ENCODE assay signal across 15 mouse cellular contexts in the genomic region with DNA sequence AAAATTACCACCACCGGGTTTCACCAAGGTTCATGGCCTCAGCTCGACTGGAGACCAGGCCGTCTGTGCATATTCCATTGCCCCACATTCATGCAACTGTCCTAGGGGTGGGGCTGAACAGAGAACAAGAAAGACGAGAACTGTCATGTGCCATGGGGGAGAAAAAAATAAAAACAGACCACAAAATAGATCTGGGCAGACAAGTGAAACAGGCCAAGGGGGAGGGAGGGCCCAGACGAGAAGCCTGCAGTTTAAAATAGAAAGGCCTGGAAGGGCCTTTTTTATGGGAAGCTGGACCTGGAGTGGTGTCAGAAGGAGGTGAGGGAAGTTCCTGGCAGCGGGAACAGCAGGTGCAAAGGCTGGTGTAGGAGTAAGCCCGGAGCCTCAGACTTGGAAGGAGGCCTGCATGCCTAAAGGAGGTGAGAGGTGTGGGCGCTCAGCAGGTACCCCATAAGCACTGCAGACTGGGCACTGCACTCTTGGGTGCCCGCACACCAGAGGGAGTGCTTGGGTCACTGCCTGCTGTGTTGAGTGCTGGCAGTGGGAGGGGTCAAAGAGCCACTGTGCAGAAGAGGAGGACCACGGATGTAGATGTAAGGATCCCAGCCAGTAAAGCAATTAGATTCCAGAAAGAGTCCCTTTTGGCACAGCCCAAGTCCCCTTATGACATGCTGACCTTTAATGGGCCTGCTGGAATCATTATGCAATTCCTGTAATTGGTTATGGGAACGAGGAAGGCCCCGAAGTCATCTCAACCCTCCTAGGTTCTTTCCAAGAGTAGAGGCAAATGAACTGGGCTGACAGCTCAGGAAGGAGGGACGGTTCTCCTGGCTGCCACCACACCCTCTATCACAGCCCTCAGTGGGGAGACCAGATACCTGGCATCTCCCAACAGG. TPM values are rescaled to one million over a fixed set of nuclear protein-coding genes. Genes with fewer than 3 reads are reported as not detected.
A peak's percentile ranks its signal among the peaks of the same experiment; 100 is the strongest.
DNase-seq lines count a peak whose midpoint lies in the region; ATAC-seq and TF ChIP-seq lines count a peak whose summit lies in the region.
"Had no signal": no experiment of that assay in that cellular context is flagged by ENCODE, and none has a peak within 500 bp of the region (broad histone marks: within the 10 kb centered on the region; RNA-seq: fewer than 3 reads in every experiment).

No protein-coding gene starts in this region.

- peak overlapping the region; percentile 40; the same call in 1 of the 2 replicates for H3K9ac ChIP-seq in heart, embryonic 13.5 days
- no peak overlapping the region for H3K9ac ChIP-seq in kidney, postnatal 0 days (ENCODE audit: low read depth, low read length)
- no peak overlapping the region for H3K9ac ChIP-seq in kidney, embryonic 15.5 days
- H3K9ac ChIP-seq in embryonic facial prominence, embryonic 14.5 days (ENCODE audit: low read depth, low read length) = no peak overlapping the region
- 0 out of 2 replicates have a peak overlapping the region, but pooled peaks have one; percentile 43 for H3K9ac ChIP-seq in limb, embryonic 13.5 days
- H3K9ac ChIP-seq: hindbrain, embryonic 15.5 days; liver, embryonic 15.5 days had no signal

- no peak; the same call in 1 of the 2 replicates for ATAC-seq in heart, embryonic 13.5 days (ENCODE audit: extremely low read depth, insufficient number of reproducible peaks, low FRiP score, low TSS enrichment)
- no peak for ATAC-seq in kidney, postnatal 0 days (replicated peaks; ENCODE audit: low FRiP score, low read depth)
- no peak for ATAC-seq in kidney, embryonic 15.5 days (replicated peaks; ENCODE audit: low FRiP score)
- no peak for ATAC-seq in embryonic facial prominence, embryonic 14.5 days (ENCODE audit: low read depth)
- no peak for ATAC-seq in limb, embryonic 13.5 days (ENCODE audit: low FRiP score, low read depth)
- ATAC-seq: activated CD4-positive, CD25-positive, alpha-beta regulatory T cell, adult 4 months had no signal

- DNase-seq in heart, postnatal 25 days (ENCODE audit: low spot score) = no peak
- DNase-seq in kidney, postnatal 0 days (ENCODE audit: low spot score) = no peak
- DNase-seq in embryonic facial prominence, embryonic 14.5 days (ENCODE audit: low spot score) = peak; percentile 32
- DNase-seq in cerebellum, adult 9-10 months = no peak
- DNase-seq: cerebellum, adult 2 months; layer of hippocampus, adult 9-11 months; right cerebral cortex, postnatal 25 days; thymus, postnatal 36 days had no signal

- peak overlapping the region; percentile 88 for H3K27ac ChIP-seq in heart, embryonic 13.5 days (replicated peaks)
- no peak overlapping the region for H3K27ac ChIP-seq in kidney, postnatal 0 days
- H3K27ac ChIP-seq in kidney, embryonic 15.5 days = no peak overlapping the region
- no peak overlapping the region for H3K27ac ChIP-seq in embryonic facial prominence, embryonic 14.5 days (replicated peaks; ENCODE audit: low read depth, low read length)
- H3K27ac ChIP-seq in limb, embryonic 13.5 days = 0 out of 2 replicates have a peak overlapping the region, but pooled peaks have one; percentile 45
- H3K27ac ChIP-seq: hindbrain, embryonic 15.5 days; liver, embryonic 15.5 days had no signal

- intact Hi-C loops in heart, postnatal 25 days (cut with DNase I) = no loop called here

- H3K9me3 ChIP-seq in heart, embryonic 13.5 days = no peaks in the 10 kb centered on the region
- no peaks in the 10 kb centered on the region for H3K9me3 ChIP-seq in kidney, postnatal 0 days (replicated peaks; ENCODE audit: low read length)
- H3K9me3 ChIP-seq in kidney, embryonic 15.5 days (replicated peaks) = no peaks in the 10 kb centered on the region
- no peaks in the 10 kb centered on the region for H3K9me3 ChIP-seq in embryonic facial prominence, embryonic 14.5 days (ENCODE audit: control insufficient read depth, low read length)
- no peaks in the 10 kb centered on the region for H3K9me3 ChIP-seq in limb, embryonic 13.5 days
- H3K9me3 ChIP-seq: hindbrain, embryonic 15.5 days; liver, embryonic 15.5 days had no signal

- peak overlapping the region; percentile 33 for H3K4me2 ChIP-seq in heart, embryonic 13.5 days
- H3K4me2 ChIP-seq in kidney, postnatal 0 days (ENCODE audit: low read length) = no peak overlapping the region
- H3K4me2 ChIP-seq in kidney, embryonic 15.5 days = no peak overlapping the region
- no peak overlapping the region for H3K4me2 ChIP-seq in embryonic facial prominence, embryonic 14.5 days (ENCODE audit: low read depth, low read length)
- peak overlapping the region; percentile 38; the same call in 1 of the 2 replicates for H3K4me2 ChIP-seq in limb, embryonic 13.5 days (replicated peaks)
- H3K4me2 ChIP-seq: hindbrain, embryonic 15.5 days; liver, embryonic 15.5 days had no signal

- H3K36me3 ChIP-seq in heart, embryonic 13.5 days = no peaks in the 10 kb centered on the region
- no peaks in the 10 kb centered on the region for H3K36me3 ChIP-seq in kidney, postnatal 0 days (ENCODE audit: insufficient read depth, low read length)
- no peaks in the 10 kb centered on the region for H3K36me3 ChIP-seq in kidney, embryonic 15.5 days
- no peaks in the 10 kb centered on the region for H3K36me3 ChIP-seq in embryonic facial prominence, embryonic 14.5 days (ENCODE audit: control insufficient read depth, insufficient read depth, low read length)
- H3K36me3 ChIP-seq in limb, embryonic 13.5 days = no peaks in the 10 kb centered on the region
- H3K36me3 ChIP-seq: hindbrain, embryonic 15.5 days; liver, embryonic 15.5 days had no signal

- H3K4me1 ChIP-seq in heart, embryonic 13.5 days = peaks cover 28% of the 10 kb centered on the region
- no peaks in the 10 kb centered on the region for H3K4me1 ChIP-seq in kidney, postnatal 0 days (replicated peaks; ENCODE audit: insufficient read depth, low read length)
- peaks cover 11% of the 10 kb centered on the region for H3K4me1 ChIP-seq in kidney, embryonic 15.5 days
- 0 out of 2 replicates have a peak, but pooled peaks cover 6% of the 10 kb centered on the region for H3K4me1 ChIP-seq in embryonic facial prominence, embryonic 14.5 days (ENCODE audit: control insufficient read depth, insufficient read depth, low read length)
- H3K4me1 ChIP-seq in limb, embryonic 13.5 days = peaks cover 16% of the 10 kb centered on the region
- H3K4me1 ChIP-seq: liver, embryonic 15.5 days had no signal

- no peak overlapping the region for H3K4me3 ChIP-seq in heart, embryonic 13.5 days
- no peak overlapping the region for H3K4me3 ChIP-seq in kidney, postnatal 0 days (replicated peaks; ENCODE audit: low read depth, low read length)
- H3K4me3 ChIP-seq in kidney, embryonic 15.5 days (replicated peaks) = no peak overlapping the region
- H3K4me3 ChIP-seq in embryonic facial prominence, embryonic 14.5 days (ENCODE audit: low read depth, low read length) = no peak overlapping the region
- no peak overlapping the region for H3K4me3 ChIP-seq in limb, embryonic 13.5 days
- H3K4me3 ChIP-seq: hindbrain, embryonic 15.5 days; liver, embryonic 15.5 days had no signal

- H3K27me3 ChIP-seq in heart, embryonic 13.5 days (replicated peaks) = peaks cover 49% of the 10 kb centered on the region
- no peaks in the 10 kb centered on the region for H3K27me3 ChIP-seq in kidney, postnatal 0 days (ENCODE audit: insufficient read depth, low read length)
- H3K27me3 ChIP-seq in kidney, embryonic 15.5 days = peaks cover 20% of the 10 kb centered on the region; the same call in 1 of the 2 replicates
- no peaks in the 10 kb centered on the region for H3K27me3 ChIP-seq in embryonic facial prominence, embryonic 14.5 days (replicated peaks; ENCODE audit: control insufficient read depth, insufficient read depth, low read length)
- peaks cover 27% of the 10 kb centered on the region for H3K27me3 ChIP-seq in limb, embryonic 13.5 days
- H3K27me3 ChIP-seq: hindbrain, embryonic 15.5 days had no signal

- WGBS in heart, embryonic 13.5 days = 41% methylated on average over 13 of the region's 13 CpGs
- 58% methylated on average over 13 of the region's 13 CpGs for WGBS in kidney, postnatal 0 days
- 63% methylated on average over 13 of the region's 13 CpGs for WGBS in kidney, embryonic 15.5 days
- 48% methylated on average over 13 of the region's 13 CpGs for WGBS in embryonic facial prominence, embryonic 14.5 days
- 46% methylated on average over 13 of the region's 13 CpGs for WGBS in limb, embryonic 13.5 days

- TF ChIP-seq CTCF in kidney, postnatal 0 days (IDR thresholded peaks at IDR 0.05; ENCODE audit: low read depth) = peak; percentile 13; the same call in 1 of the 2 replicates

RNA-seq across cellular contexts. Expression of gene Card14, which starts 0.6 kb away (rescaled TPM):
- polyA plus RNA-seq in heart, embryonic 13.5 days (2015; fragmentation: Nextera tagmentation; extraction: Ambion mirVana) = 0.36 and 0.37 TPM in 2 replicates
- total RNA-seq in heart, postnatal 25 days (2021) = under 1 TPM; 0.08 to 0.10 TPM
- polyA plus RNA-seq in kidney, postnatal 0 days (2015; fragmentation: Nextera tagmentation; extraction: Ambion mirVana) = 0.99 and 1.2 TPM in 2 replicates
- polyA plus RNA-seq in kidney, embryonic 15.5 days (2015; fragmentation: Nextera tagmentation; extraction: Ambion mirVana) = 0.23 and 0.46 TPM in 2 replicates
- 0.93 and 1.4 TPM in 2 replicates for polyA plus RNA-seq in embryonic facial prominence, embryonic 14.5 days (2014; fragmentation: Nextera tagmentation; extraction: Ambion mirVana)
- 0.42 and 0.88 TPM in 2 replicates for polyA plus RNA-seq in limb, embryonic 13.5 days (2015; fragmentation: Nextera tagmentation; extraction: Ambion mirVana)
- polyA plus RNA-seq: forebrain, embryonic 11.5 days had no signal

RNA-seq across cellular contexts. Expression of gene Eif4a3, which starts 7.1 kb away (rescaled TPM):
- 281 and 304 TPM in 2 replicates for polyA plus RNA-seq in heart, embryonic 13.5 days (2015; fragmentation: Nextera tagmentation; extraction: Ambion mirVana)
- total RNA-seq in heart, postnatal 25 days (2021) = 10 to 100 TPM; 64.8 to 67.6 TPM
- polyA plus RNA-seq in kidney, postnatal 0 days (2015; fragmentation: Nextera tagmentation; extraction: Ambion mirVana) = 260 and 285 TPM in 2 replicates
- 383 and 393 TPM in 2 replicates for polyA plus RNA-seq in kidney, embryonic 15.5 days (2015; fragmentation: Nextera tagmentation; extraction: Ambion mirVana)
- polyA plus RNA-seq in embryonic facial prominence, embryonic 14.5 days (2014; fragmentation: Nextera tagmentation; extraction: Ambion mirVana) = 298 and 322 TPM in 2 replicates
- polyA plus RNA-seq in limb, embryonic 13.5 days (2015; fragmentation: Nextera tagmentation; extraction: Ambion mirVana) = 386 and 387 TPM in 2 replicates

RNA-seq across cellular contexts. Expression of gene Gaa, which starts 39.3 kb away (rescaled TPM):
- polyA plus RNA-seq in heart, embryonic 13.5 days (2015; fragmentation: Nextera tagmentation; extraction: Ambion mirVana) = 103 and 104 TPM in 2 replicates
- 10 to 100 TPM; 69.6 to 73.2 TPM for total RNA-seq in heart, postnatal 25 days (2021)
- 64.6 and 68.5 TPM in 2 replicates for polyA plus RNA-seq in kidney, postnatal 0 days (2015; fragmentation: Nextera tagmentation; extraction: Ambion mirVana)
- polyA plus RNA-seq in kidney, embryonic 15.5 days (2015; fragmentation: Nextera tagmentation; extraction: Ambion mirVana) = 53.9 and 64.8 TPM in 2 replicates
- polyA plus RNA-seq in embryonic facial prominence, embryonic 14.5 days (2014; fragmentation: Nextera tagmentation; extraction: Ambion mirVana) = 82.0 and 89.4 TPM in 2 replicates
- 67.1 and 69.9 TPM in 2 replicates for polyA plus RNA-seq in limb, embryonic 13.5 days (2015; fragmentation: Nextera tagmentation; extraction: Ambion mirVana)

RNA-seq across cellular contexts. Expression of gene Sgsh, which starts 48.3 kb away (rescaled TPM):
- 5.7 and 6.9 TPM in 2 replicates for polyA plus RNA-seq in heart, embryonic 13.5 days (2015; fragmentation: Nextera tagmentation; extraction: Ambion mirVana)
- total RNA-seq in heart, postnatal 25 days (2021) = 1 to 10 TPM; 4.8 to 5.1 TPM
- polyA plus RNA-seq in kidney, postnatal 0 days (2015; fragmentation: Nextera tagmentation; extraction: Ambion mirVana) = 9.8 and 10.1 TPM in 2 replicates
- polyA plus RNA-seq in kidney, embryonic 15.5 days (2015; fragmentation: Nextera tagmentation; extraction: Ambion mirVana) = 6.6 and 8.9 TPM in 2 replicates
- polyA plus RNA-seq in embryonic facial prominence, embryonic 14.5 days (2014; fragmentation: Nextera tagmentation; extraction: Ambion mirVana) = 7.2 and 7.3 TPM in 2 replicates
- polyA plus RNA-seq in limb, embryonic 13.5 days (2015; fragmentation: Nextera tagmentation; extraction: Ambion mirVana) = 7.4 and 8.8 TPM in 2 replicates

RNA-seq across cellular contexts. Expression of gene Slc26a11, which starts 48.3 kb away (rescaled TPM):
- 9.3 and 10.4 TPM in 2 replicates for polyA plus RNA-seq in heart, embryonic 13.5 days (2015; fragmentation: Nextera tagmentation; extraction: Ambion mirVana)
- 1 to 10 TPM; 2.3 to 2.8 TPM for total RNA-seq in heart, postnatal 25 days (2021)
- polyA plus RNA-seq in kidney, postnatal 0 days (2015; fragmentation: Nextera tagmentation; extraction: Ambion mirVana) = 8.0 and 8.3 TPM in 2 replicates
- polyA plus RNA-seq in kidney, embryonic 15.5 days (2015; fragmentation: Nextera tagmentation; extraction: Ambion mirVana) = 8.7 and 10.8 TPM in 2 replicates
- 7.8 and 8.4 TPM in 2 replicates for polyA plus RNA-seq in embryonic facial prominence, embryonic 14.5 days (2014; fragmentation: Nextera tagmentation; extraction: Ambion mirVana)
- polyA plus RNA-seq in limb, embryonic 13.5 days (2015; fragmentation: Nextera tagmentation; extraction: Ambion mirVana) = 11.8 and 12.4 TPM in 2 replicates

Comparison
In these comparisons a context has a peak if more than half of its experiments do, and no peak if none do; other contexts are left out.
1. H3K27ac ChIP-seq: peak in heart, embryonic 13.5 days (single experiment) and limb, embryonic 13.5 days (single experiment); none in kidney, postnatal 0 days (single experiment), kidney, embryonic 15.5 days (single experiment) and embryonic facial prominence, embryonic 14.5 days (single experiment).
2. H3K4me2 ChIP-seq: peak in heart, embryonic 13.5 days (single experiment) and limb, embryonic 13.5 days (single experiment); none in kidney, postnatal 0 days (single experiment), kidney, embryonic 15.5 days (single experiment) and embryonic facial prominence, embryonic 14.5 days (single experiment).
3. H3K9ac ChIP-seq: peak in heart, embryonic 13.5 days (single experiment) and limb, embryonic 13.5 days (single experiment); none in kidney, postnatal 0 days (single experiment), kidney, embryonic 15.5 days (single experiment) and embryonic facial prominence, embryonic 14.5 days (single experiment).